Mouse (Mus musculus) gastrocnemius, adult 2 months (tissue): ENCODE results near the gene Tspan14. TPM values are rescaled to one million over a fixed set of nuclear protein-coding genes. Genes with fewer than 3 reads are reported as not detected.
A peak's percentile ranks its signal among the peaks of the same experiment; 100 is the strongest.

ENCODE experiments used
- DNase-seq: peaks from one replicate; pipeline ENCODE4 v3.0.0; 2022
- H3K27ac ChIP-seq: fragments of 200-600 bp; 2 replicates; pipeline ENCODE4 v1.8.1; 2022; ENCODE audit warnings: mild to moderate bottlenecking
- H3K4me3 ChIP-seq: fragments of 200-600 bp; 2 replicates; pipeline ENCODE4 v1.8.1; 2022; ENCODE audit warnings: mild to moderate bottlenecking, moderate library complexity
- CTCF ChIP-seq: fragments of 200-600 bp; IDR thresholded peaks from 2 replicates; pipeline ENCODE4 v1.8.1; 2022; ENCODE audit warnings: antibody characterized with exemption, mild to moderate bottlenecking, moderate library complexity
- intact Hi-C: fragments of 180-260 bp; cut with DNase I; formaldehyde crosslinking; loops from one replicate; pipeline ENCODE4 v1.15.1; 2025
- total RNA-seq, 2 experiments: library from RNA; stranded (reverse); gene quantifications; 2 replicates each; pipeline ENCODE4 v1.2.3; 2021

The Tspan14 gene
- total RNA-seq, 2 experiments from 2014 or later, result 11.0 to 16.8 TPM

DNA sequence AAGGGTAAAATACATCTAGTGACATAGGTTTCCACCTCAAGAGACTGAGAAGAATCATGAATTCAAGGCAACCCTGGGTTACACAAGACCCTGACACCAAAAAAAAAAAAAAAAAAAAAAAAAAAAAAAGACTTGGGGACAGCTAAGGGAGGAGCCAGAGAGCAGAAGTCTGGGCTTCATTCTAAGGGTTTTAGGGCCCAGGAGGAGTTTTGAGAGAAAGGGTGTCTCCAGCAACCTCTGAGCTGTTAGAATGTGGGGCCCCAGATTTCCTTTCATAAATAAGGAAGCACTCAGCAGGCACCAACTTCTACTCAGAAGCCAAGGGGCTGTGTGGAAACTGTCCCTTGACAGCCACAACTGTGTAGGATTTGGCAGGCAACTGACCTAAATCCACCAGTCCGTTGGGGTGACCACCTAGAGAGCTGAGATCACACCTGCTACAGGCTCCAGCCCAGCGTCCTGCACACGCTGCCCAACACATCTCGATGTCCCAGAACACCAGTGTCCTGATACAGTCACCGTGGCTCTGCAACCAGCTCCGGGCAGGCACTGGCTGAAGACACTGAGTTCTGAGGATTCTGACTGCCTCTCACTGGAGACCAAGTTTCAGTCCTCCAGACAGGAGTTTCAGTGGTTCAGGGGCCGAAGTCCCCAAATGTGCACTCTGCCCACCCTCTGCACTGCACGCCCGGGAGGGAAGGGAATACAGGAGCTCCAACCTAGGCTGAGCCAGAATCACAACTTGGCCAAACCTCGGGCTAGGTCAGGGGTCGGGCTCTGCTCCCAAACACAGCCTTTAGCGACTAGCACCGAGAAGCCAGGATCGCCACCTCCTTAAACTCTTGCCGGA lies 875 bp downstream of the Tspan14 start:
- DNase-seq, result peak; percentile 69
- intact Hi-C loops, result no loop called here
- Histone ChIP-seq H3K4me3 (peak overlapping the region; percentile 99), H3K27ac (peak overlapping the region; percentile 98)
- TF ChIP-seq CTCF, result no peak

- H3K27ac ChIP-seq, result peak overlapping the region; percentile 98
- DNase-seq, result no peak
- no peak for TF ChIP-seq CTCF
- peak overlapping the region; percentile 99 for H3K4me3 ChIP-seq
- intact Hi-C loops, result no loop called here
Observed at GRCm38 (mm10) chr14:40964881-40965280, 1.7 kb downstream of the Tspan14 start.

- Histone ChIP-seq H3K4me3 (peak overlapping the region; percentile 99), H3K27ac (no peak overlapping the region)
- no peak for DNase-seq
- TF ChIP-seq CTCF, result no peak
- intact Hi-C loops, result no loop called here
Observed at GRCm38 (mm10) chr14:40964214-40964610, 2.4 kb downstream of the Tspan14 start.

DNA sequence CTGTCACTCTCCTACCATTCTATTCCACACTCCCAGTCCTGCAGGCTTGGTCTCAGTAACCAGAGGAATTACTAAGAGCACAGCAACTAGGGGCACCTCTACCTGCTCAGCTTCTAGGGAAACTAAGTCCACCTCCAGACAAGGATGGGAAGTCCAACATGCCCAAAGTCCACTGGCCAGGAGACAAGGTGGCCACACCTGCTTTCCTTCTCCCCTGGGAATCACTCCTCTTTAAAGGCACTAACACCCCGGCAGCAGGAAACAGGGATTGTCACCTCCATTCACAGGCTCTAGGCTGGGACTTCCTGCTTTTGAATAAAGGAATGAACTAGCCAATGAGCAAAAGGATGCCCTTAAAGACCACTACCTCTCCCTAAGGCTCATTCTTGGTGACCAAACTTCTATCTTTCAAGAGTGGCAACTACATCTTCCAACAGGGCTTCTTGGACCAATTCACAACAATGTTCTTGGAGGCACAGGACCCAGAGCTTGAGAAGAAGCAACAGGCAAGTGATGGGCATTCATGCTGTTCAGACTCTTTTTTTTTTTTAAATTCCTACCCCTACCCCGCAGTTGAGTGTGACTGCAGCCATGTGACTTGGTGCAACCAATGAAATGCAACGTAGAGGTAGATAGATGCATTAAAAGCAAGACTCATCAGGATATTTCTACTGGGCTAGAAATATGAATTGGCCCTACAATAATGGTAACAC lies 3.0 kb downstream of the Tspan14 start:
- Histone ChIP-seq H3K4me3 (peak overlapping the region; percentile 15), H3K27ac (peak overlapping the region; percentile 64)
- intact Hi-C loops, result no loop called here
- no peak for TF ChIP-seq CTCF
- no peak for DNase-seq

GRCm38 (mm10) chr14:40962365-40963290 lies 4.0 kb downstream of the Tspan14 start:
- intact Hi-C loops, result no loop called here

GRCm38 (mm10) chr14:40960237-40960636 lies 6.4 kb downstream of the Tspan14 start:
- H3K4me3 ChIP-seq, result peak overlapping the region; percentile 23; the same call in 1 of the 2 replicates
- no peak for TF ChIP-seq CTCF
- H3K27ac ChIP-seq, result peak overlapping the region; percentile 85
- DNase-seq, result no peak
- intact Hi-C loops, result no loop called here

More at GRCm38 (mm10) chr14:40962365-40963290, 4.0 kb downstream of the Tspan14 start:
- no peak overlapping the region for H3K4me3 ChIP-seq
- H3K27ac ChIP-seq, result peak overlapping the region; percentile 64
- no peak for DNase-seq
- TF ChIP-seq CTCF, result no peak

GRCm38 (mm10) chr14:40959586-40959985 lies 7.0 kb downstream of the Tspan14 start:
- no peak overlapping the region for H3K4me3 ChIP-seq
- peak overlapping the region; percentile 85 for H3K27ac ChIP-seq
- DNase-seq, result no peak
- intact Hi-C loops, result no loop called here
- no peak for TF ChIP-seq CTCF

- intact Hi-C loops, result no loop called here
- Histone ChIP-seq H3K4me3 (peak overlapping the region; percentile 37), H3K27ac (peak overlapping the region; percentile 85)
- TF ChIP-seq CTCF, result no peak
- peak; percentile 34 for DNase-seq
Observed at GRCm38 (mm10) chr14:40958986-40959381, 7.6 kb downstream of the Tspan14 start.

- Histone ChIP-seq H3K4me3 (peak overlapping the region; percentile 37), H3K27ac (peak overlapping the region; percentile 85)
- no peak for TF ChIP-seq CTCF
- peak; percentile 56 for DNase-seq
- intact Hi-C loops, result no loop called here
Observed at GRCm38 (mm10) chr14:40958083-40958985, 8.3 kb downstream of the Tspan14 start.

GRCm38 (mm10) chr14:40957607-40958006 lies 9.0 kb downstream of the Tspan14 start:
- intact Hi-C loops, result no loop called here
- Histone ChIP-seq H3K27ac (peak overlapping the region; percentile 85), H3K4me3 (no peak overlapping the region)
- no peak for TF ChIP-seq CTCF
- no peak for DNase-seq
